Mouse (Mus musculus): ENCODE measurements around the gene Itgb3bp.

DNA sequence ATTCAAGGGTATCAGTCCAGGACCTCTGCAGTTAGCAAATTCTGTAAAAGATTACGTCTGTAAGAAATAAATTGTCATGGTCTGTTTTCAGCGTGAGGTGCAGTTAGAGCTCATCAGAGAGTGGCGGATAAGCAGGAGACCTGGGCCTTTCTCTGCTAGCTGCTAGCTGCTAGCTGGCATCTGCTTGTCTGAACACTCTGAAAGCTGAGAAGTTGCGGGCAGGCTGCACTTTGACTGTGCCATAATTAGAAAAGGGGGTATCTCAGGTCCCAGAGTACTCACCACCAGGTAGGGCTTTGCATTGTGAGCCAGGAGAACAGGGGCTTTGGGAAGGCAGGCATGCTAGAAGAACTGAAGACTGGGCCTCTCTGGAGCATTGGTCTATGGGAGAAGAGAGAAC is 2.2 kb upstream of the Itgb3bp start:
- TF ChIP-seq CTCF (IDR thresholded peaks at IDR 0.05; ENCODE audit: insufficient read depth, low read length) (no peak), POLR2A (IDR thresholded peaks at IDR 0.05; ENCODE audit: borderline replicate concordance, extremely low read depth, low read depth, low read length) (no peak)

All from lung, adult 2 months (tissue).